Mouse (Mus musculus) ES-Bruce4 (cell line): ENCODE data around the gene Ablim2.

ENCODE experiments used
- CTCF ChIP-seq: IDR thresholded peaks from one replicate; pipeline ENCODE4 v1.8.1; 2011; ENCODE audit warnings: low read depth, low read length
- EP300 ChIP-seq: IDR thresholded peaks from 2 replicates; pipeline ENCODE4 v1.6.1; 2011; ENCODE audit warnings: low read depth, low read length; ENCODE audit not compliant: insufficient read depth
- POLR2A ChIP-seq: IDR thresholded peaks from one replicate; pipeline ENCODE4 v1.8.1; 2011; ENCODE audit warnings: low read length; ENCODE audit not compliant: insufficient read depth

DNA sequence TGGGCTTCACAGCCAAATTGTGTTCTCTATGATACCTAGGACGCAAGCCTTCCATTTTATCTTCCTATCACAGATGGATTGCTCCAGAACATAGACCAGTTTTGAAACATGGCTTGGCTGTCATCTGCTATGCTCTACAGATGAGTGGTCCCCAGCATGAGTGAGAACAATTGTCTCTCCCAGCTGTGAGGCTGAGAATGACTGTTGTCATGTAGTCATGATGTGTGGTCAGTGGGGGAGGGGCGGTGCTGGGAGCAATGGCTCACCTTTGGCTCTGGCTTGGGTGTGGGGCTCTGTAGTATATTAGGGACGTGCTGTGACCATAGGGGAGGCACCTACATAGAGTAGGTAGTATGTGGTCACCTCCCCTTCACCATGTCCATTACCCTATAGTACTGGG lies 60.2 kb downstream of the Ablim2 start:
- no peak for TF ChIP-seq POLR2A
- TF ChIP-seq CTCF = no peak
- no peak for TF ChIP-seq EP300
